Mouse (Mus musculus): ENCODE data around the gene Cd82. TPM values are rescaled to one million over a fixed set of nuclear protein-coding genes. Genes with fewer than 3 reads are reported as not detected.

Gene Cd82
- polyA plus RNA-seq, 1 experiment: 209 TPM

- Histone ChIP-seq H3K4me1 (ENCODE audit: control insufficient read depth, insufficient read depth, insufficient read length) (no peaks in the 10 kb centered on the region), H3K27ac (ENCODE audit: insufficient read depth, low read length) (no peak overlapping the region), H3K4me3 (ENCODE audit: extremely low read depth, insufficient read depth, insufficient read length) (no peak overlapping the region), H3K36me3 (ENCODE audit: control insufficient read depth, insufficient read depth, low read length) (no peaks in the 10 kb centered on the region), H3K27me3 (ENCODE audit: control insufficient read depth, insufficient read depth, low read length) (no peaks in the 10 kb centered on the region)
- no peak for DNase-seq (ENCODE audit: low read depth in 1 of 2, low spot score in 2 of 2)
- no peak for TF ChIP-seq POLR2A (IDR thresholded peaks at IDR 0.05; ENCODE audit: low read depth, low read length)
- no peak for TF ChIP-seq CTCF (IDR thresholded peaks at IDR 0.05; ENCODE audit: extremely low read depth, insufficient read depth, insufficient read length, insufficient replicate concordance)
- 26% methylated on average over 5 of the region's 5 CpGs for WGBS
Observed at GRCm38 (mm10) chr2:93497221-93497620, 34.3 kb upstream of the Cd82 start.

- 86% methylated on average over 3 of the region's 3 CpGs for WGBS
Observed at GRCm38 (mm10) chr2:93495170-93495569, 32.2 kb upstream of the Cd82 start.

GRCm38 (mm10) chr2:93493541-93493940 lies 30.6 kb upstream of the Cd82 start:
- Histone ChIP-seq H3K4me1 (ENCODE audit: control insufficient read depth, insufficient read depth, insufficient read length) (no peaks in the 10 kb centered on the region), H3K27ac (ENCODE audit: insufficient read depth, low read length) (no peak overlapping the region), H3K4me3 (ENCODE audit: extremely low read depth, insufficient read depth, insufficient read length) (no peak overlapping the region), H3K27me3 (ENCODE audit: control insufficient read depth, insufficient read depth, low read length) (no peaks in the 10 kb centered on the region), H3K36me3 (ENCODE audit: control insufficient read depth, insufficient read depth, low read length) (no peaks in the 10 kb centered on the region)
- DNase-seq (ENCODE audit: low read depth in 1 of 2, low spot score in 2 of 2): no peak
- TF ChIP-seq POLR2A (IDR thresholded peaks at IDR 0.05; ENCODE audit: low read depth, low read length) (no peak), CTCF (IDR thresholded peaks at IDR 0.05; ENCODE audit: extremely low read depth, insufficient read depth, insufficient read length, insufficient replicate concordance) (no peak)
- WGBS: 55% methylated on average over 3 of the region's 3 CpGs

More at GRCm38 (mm10) chr2:93495170-93495569, 32.2 kb upstream of the Cd82 start:
- no peak for DNase-seq (ENCODE audit: low read depth in 1 of 2, low spot score in 2 of 2)
- no peak for TF ChIP-seq POLR2A (IDR thresholded peaks at IDR 0.05; ENCODE audit: low read depth, low read length)
- TF ChIP-seq CTCF (IDR thresholded peaks at IDR 0.05; ENCODE audit: extremely low read depth, insufficient read depth, insufficient read length, insufficient replicate concordance): no peak
- H3K27me3 ChIP-seq (ENCODE audit: control insufficient read depth, insufficient read depth, low read length): no peaks in the 10 kb centered on the region
- H3K36me3 ChIP-seq (ENCODE audit: control insufficient read depth, insufficient read depth, low read length): no peaks in the 10 kb centered on the region
- no peaks in the 10 kb centered on the region for H3K4me1 ChIP-seq (ENCODE audit: control insufficient read depth, insufficient read depth, insufficient read length)
- no peak overlapping the region for H3K27ac ChIP-seq (ENCODE audit: insufficient read depth, low read length)
- H3K4me3 ChIP-seq (ENCODE audit: extremely low read depth, insufficient read depth, insufficient read length): no peak overlapping the region

GRCm38 (mm10) chr2:93490516-93490915 lies 27.6 kb upstream of the Cd82 start:
- no peak for DNase-seq (ENCODE audit: low read depth in 1 of 2, low spot score in 2 of 2)
- Histone ChIP-seq H3K4me3 (ENCODE audit: extremely low read depth, insufficient read depth, insufficient read length) (no peak overlapping the region), H3K4me1 (ENCODE audit: control insufficient read depth, insufficient read depth, insufficient read length) (no peaks in the 10 kb centered on the region), H3K36me3 (ENCODE audit: control insufficient read depth, insufficient read depth, low read length) (no peaks in the 10 kb centered on the region), H3K27me3 (ENCODE audit: control insufficient read depth, insufficient read depth, low read length) (no peaks in the 10 kb centered on the region), H3K27ac (ENCODE audit: insufficient read depth, low read length) (no peak overlapping the region)
- TF ChIP-seq CTCF (IDR thresholded peaks at IDR 0.05; ENCODE audit: extremely low read depth, insufficient read depth, insufficient read length, insufficient replicate concordance) (no peak), POLR2A (IDR thresholded peaks at IDR 0.05; ENCODE audit: low read depth, low read length) (no peak)
- WGBS: 90% methylated on average over 2 of the region's 2 CpGs

- TF ChIP-seq CTCF (IDR thresholded peaks at IDR 0.05; ENCODE audit: extremely low read depth, insufficient read depth, insufficient read length, insufficient replicate concordance) (no peak), POLR2A (IDR thresholded peaks at IDR 0.05; ENCODE audit: low read depth, low read length) (no peak)
- H3K27me3 ChIP-seq (ENCODE audit: control insufficient read depth, insufficient read depth, low read length): no peaks in the 10 kb centered on the region
- H3K4me1 ChIP-seq (ENCODE audit: control insufficient read depth, insufficient read depth, insufficient read length): no peaks in the 10 kb centered on the region
- H3K4me3 ChIP-seq (ENCODE audit: extremely low read depth, insufficient read depth, insufficient read length): no peak overlapping the region
- WGBS: 89% methylated on average over 19 of the region's 19 CpGs
- H3K36me3 ChIP-seq (ENCODE audit: control insufficient read depth, insufficient read depth, low read length): no peaks in the 10 kb centered on the region
- H3K27ac ChIP-seq (ENCODE audit: insufficient read depth, low read length): no peak overlapping the region
- DNase-seq (ENCODE audit: low read depth in 1 of 2, low spot score in 2 of 2): no peak
Observed at GRCm38 (mm10) chr2:93488911-93489587, 26.1 kb upstream of the Cd82 start.

- H3K4me3 ChIP-seq (ENCODE audit: extremely low read depth, insufficient read depth, insufficient read length): no peak overlapping the region
- H3K27ac ChIP-seq (ENCODE audit: insufficient read depth, low read length): no peak overlapping the region
- 19% methylated on average over 9 of the region's 9 CpGs for WGBS
- H3K27me3 ChIP-seq (ENCODE audit: control insufficient read depth, insufficient read depth, low read length): no peaks in the 10 kb centered on the region
- H3K4me1 ChIP-seq (ENCODE audit: control insufficient read depth, insufficient read depth, insufficient read length): no peaks in the 10 kb centered on the region
- no peak for TF ChIP-seq CTCF (IDR thresholded peaks at IDR 0.05; ENCODE audit: extremely low read depth, insufficient read depth, insufficient read length, insufficient replicate concordance)
- TF ChIP-seq POLR2A (IDR thresholded peaks at IDR 0.05; ENCODE audit: low read depth, low read length): no peak
- DNase-seq (ENCODE audit: low read depth in 1 of 2, low spot score in 2 of 2): no peak
- H3K36me3 ChIP-seq (ENCODE audit: control insufficient read depth, insufficient read depth, low read length): no peaks in the 10 kb centered on the region
Observed at GRCm38 (mm10) chr2:93485459-93485858, 22.5 kb upstream of the Cd82 start.

GRCm38 (mm10) chr2:93482036-93482644 lies 19.2 kb upstream of the Cd82 start:
- 22% methylated on average over 6 of the region's 6 CpGs for WGBS
- no peaks in the 10 kb centered on the region for H3K27me3 ChIP-seq (ENCODE audit: control insufficient read depth, insufficient read depth, low read length)

More at GRCm38 (mm10) chr2:93482036-93482644, 19.2 kb upstream of the Cd82 start:
- H3K36me3 ChIP-seq (ENCODE audit: control insufficient read depth, insufficient read depth, low read length): no peaks in the 10 kb centered on the region
- TF ChIP-seq POLR2A (IDR thresholded peaks at IDR 0.05; ENCODE audit: low read depth, low read length): no peak
- no peak for TF ChIP-seq CTCF (IDR thresholded peaks at IDR 0.05; ENCODE audit: extremely low read depth, insufficient read depth, insufficient read length, insufficient replicate concordance)
- no peak overlapping the region for H3K4me3 ChIP-seq (ENCODE audit: extremely low read depth, insufficient read depth, insufficient read length)
- H3K4me1 ChIP-seq (ENCODE audit: control insufficient read depth, insufficient read depth, insufficient read length): no peaks in the 10 kb centered on the region
- H3K27ac ChIP-seq (ENCODE audit: insufficient read depth, low read length): no peak overlapping the region
- DNase-seq (ENCODE audit: low read depth in 1 of 2, low spot score in 2 of 2): no peak

Data from spleen, adult 2 months (tissue).